Mouse (Mus musculus) testis, adult 2 months (tissue): ENCODE results near the gene Zmym5.

Experiments used
- CTCF ChIP-seq: fragments of 200-500 bp; IDR thresholded peaks from 2 replicates; pipeline ENCODE4 v1.5.1; 2012; ENCODE audit warnings: low read depth, mild to moderate bottlenecking, inconsistent platforms, low read length, moderate library complexity; ENCODE audit not compliant: control insufficient read depth, insufficient read depth, insufficient replicate concordance
- POLR2A ChIP-seq: fragments of 200-500 bp; IDR thresholded peaks from 2 replicates; pipeline ENCODE4 v1.6.1; 2012; ENCODE audit warnings: low read depth, mild to moderate bottlenecking, inconsistent platforms, low read length, moderate library complexity; ENCODE audit not compliant: control insufficient read depth

DNA sequence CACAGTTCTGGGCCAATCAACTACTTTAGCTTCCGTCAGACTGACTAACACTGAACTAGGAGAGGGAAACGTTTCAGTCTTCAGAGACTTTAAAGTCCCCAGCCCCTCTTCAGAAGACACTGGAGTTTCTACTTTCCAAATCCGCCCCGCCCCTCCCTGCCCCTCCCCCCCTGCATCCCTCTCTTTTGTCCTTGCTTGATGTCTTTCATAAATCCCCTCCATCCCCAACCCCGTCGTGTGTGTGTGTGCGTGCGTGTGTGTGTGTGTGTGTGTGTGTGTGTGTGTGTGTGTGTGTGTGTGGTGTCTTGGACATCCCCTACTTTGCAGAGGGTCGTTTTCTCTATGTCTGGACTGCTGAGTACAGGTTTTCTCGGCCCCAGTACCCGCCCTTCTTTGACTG is 6.1 kb upstream of the Zmym5 start:
- TF ChIP-seq CTCF (no peak), POLR2A (no peak)
